Mouse (Mus musculus) CD4-positive, CD25-positive, alpha-beta regulatory T cell, adult 2 months (primary cell): ENCODE measurements at regions not wholly inside any gene's neighbourhood (a gene's known extent, or its start where the extent isn't known, plus 50 kb on each side); places are given as distances from the start of the nearest gene placed in this dataset.

Source experiments
- DNase-seq: peaks from one replicate; pipeline ENCODE4 v3.0.0-alpha.2; 2012; ENCODE audit warnings: low read depth, low spot score

- DNase-seq = no peak
These were observed 198.6 kb downstream of the Gm11361 start for GRCm38 (mm10) chr13:28455878-28456277.

- DNase-seq = no peak
These were observed 197.7 kb downstream of the Gm11361 start for GRCm38 (mm10) chr13:28455016-28455415.

GRCm38 (mm10) chr13:28450699-28451445 lies 193.5 kb downstream of the Gm11361 start:
- no peak for DNase-seq

- no peak for DNase-seq
These were observed 191.7 kb downstream of the Gm11361 start for GRCm38 (mm10) chr13:28449026-28449425.

GRCm38 (mm10) chr13:28442250-28442649 lies 184.9 kb downstream of the Gm11361 start:
- DNase-seq = no peak

- DNase-seq = no peak
These were observed 176.1 kb downstream of the Gm11361 start for GRCm38 (mm10) chr13:28433445-28433844.

GRCm38 (mm10) chr13:28432017-28432416 lies 174.7 kb downstream of the Gm11361 start:
- DNase-seq = no peak

GRCm38 (mm10) chr13:28426085-28426484 lies 168.8 kb downstream of the Gm11361 start:
- peak; percentile 67 for DNase-seq

- no peak for DNase-seq
These were observed 167.8 kb downstream of the Gm11361 start for GRCm38 (mm10) chr13:28425116-28425515.

- no peak for DNase-seq
These were observed 167.2 kb downstream of the Gm11361 start for GRCm38 (mm10) chr13:28424446-28425059.

GRCm38 (mm10) chr13:28421309-28421708 lies 164.0 kb downstream of the Gm11361 start:
- DNase-seq = no peak

GRCm38 (mm10) chr13:28420636-28421035 lies 163.3 kb downstream of the Gm11361 start:
- DNase-seq = no peak

- peak; percentile 68 for DNase-seq
These were observed 162.6 kb downstream of the Gm11361 start for GRCm38 (mm10) chr13:28419950-28420381.

GRCm38 (mm10) chr13:28418936-28419681 lies 161.8 kb downstream of the Gm11361 start:
- peak; percentile 23 for DNase-seq

GRCm38 (mm10) chr13:28417929-28418881 lies 160.9 kb downstream of the Gm11361 start:
- DNase-seq = peak; percentile 52

GRCm38 (mm10) chr13:28417431-28417928 lies 160.2 kb downstream of the Gm11361 start:
- peak; percentile 69 for DNase-seq

- DNase-seq = peak; percentile 14
These were observed 159.6 kb downstream of the Gm11361 start for GRCm38 (mm10) chr13:28416887-28417286.

- DNase-seq = peak; percentile 13
These were observed 158.9 kb downstream of the Gm11361 start for GRCm38 (mm10) chr13:28416231-28416630.

GRCm38 (mm10) chr13:28415769-28416168 lies 158.4 kb downstream of the Gm11361 start:
- no peak for DNase-seq

GRCm38 (mm10) chr13:28410324-28410723 lies 153.0 kb downstream of the Gm11361 start:
- DNase-seq = no peak

GRCm38 (mm10) chr13:28409609-28409902 lies 152.2 kb downstream of the Gm11361 start:
- no peak for DNase-seq
